Comparison of ENCODE assay signal across 16 mouse cellular contexts in the genomic region with DNA sequence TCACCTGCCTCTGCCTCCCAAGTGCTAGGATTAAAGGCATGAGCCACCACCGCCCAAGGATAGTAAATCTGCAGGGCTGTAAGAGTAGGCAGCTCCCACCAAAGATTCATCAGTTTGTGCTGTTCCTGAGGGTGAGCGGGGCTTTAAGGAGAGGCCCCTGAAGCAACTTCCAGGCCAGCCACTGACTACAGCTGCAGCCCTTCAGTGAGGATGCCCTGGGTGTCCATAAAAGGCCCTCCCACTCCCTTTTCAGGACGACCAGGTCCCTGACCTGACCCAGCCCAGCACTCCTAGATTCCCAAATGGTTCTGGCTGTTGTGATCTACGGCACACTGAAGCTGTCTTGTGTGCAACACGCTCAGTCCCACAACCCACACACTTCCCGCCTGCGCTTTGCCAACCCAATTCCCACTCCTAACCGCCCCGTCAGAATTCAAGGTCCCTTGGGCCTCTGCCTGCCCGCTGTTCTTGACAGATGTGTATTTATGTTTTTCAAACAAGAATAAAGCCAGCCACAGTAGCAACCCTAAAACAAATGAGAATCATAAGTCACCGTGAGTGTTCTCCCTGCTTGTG.
DNase-seq lines count a peak whose midpoint lies in the region; ATAC-seq and TF ChIP-seq lines count a peak whose summit lies in the region.
"Had no signal": no experiment of that assay in that cellular context is flagged by ENCODE, and none has a peak within 500 bp of the region (broad histone marks: within the 10 kb centered on the region; RNA-seq: fewer than 3 reads in every experiment).

No protein-coding gene starts in this region.

- no peaks in the 10 kb centered on the region for H3K36me3 ChIP-seq in kidney, postnatal 0 days (ENCODE audit: insufficient read depth, low read length)
- no peaks in the 10 kb centered on the region for H3K36me3 ChIP-seq in limb, embryonic 12.5 days
- no peaks in the 10 kb centered on the region for H3K36me3 ChIP-seq in forebrain, embryonic 12.5 days (replicated peaks)
- H3K36me3 ChIP-seq: forebrain, embryonic 10.5 days; hindbrain, embryonic 13.5 days had no signal

- no peak overlapping the region for H3K4me2 ChIP-seq in kidney, postnatal 0 days (ENCODE audit: low read length)
- peak overlapping the region; percentile 45; the same call in 1 of the 2 replicates for H3K4me2 ChIP-seq in limb, embryonic 12.5 days
- no peak overlapping the region for H3K4me2 ChIP-seq in forebrain, embryonic 12.5 days
- H3K4me2 ChIP-seq: hindbrain, embryonic 13.5 days; liver, embryonic 13.5 days had no signal

- no peak for TF ChIP-seq CTCF in kidney, postnatal 0 days (IDR thresholded peaks at IDR 0.05; ENCODE audit: low read depth)

- DNase-seq in adrenal gland, postnatal 10 days, result peak; percentile 53
- DNase-seq in adrenal gland, adult 8-10 months, result no peak
- peak; percentile 65 for DNase-seq in kidney, postnatal 0 days (ENCODE audit: low spot score)
- no peak for DNase-seq in kidney, adult 8-10 months
- DNase-seq in adipocyte (ENCODE audit: low spot score), result peak; percentile 36
- DNase-seq in cerebellum, postnatal 4 days (ENCODE audit: low spot score in 2 of 2), result no peak
- DNase-seq: cerebellum, postnatal 25 days; heart, adult 18-20 months; liver, embryonic 13.5 days; lung, postnatal 14 days; right cerebral cortex, postnatal 25 days had no signal

- peak overlapping the region; percentile 37; the same call in 1 of the 2 replicates for H3K27ac ChIP-seq in kidney, postnatal 0 days
- H3K27ac ChIP-seq in limb, embryonic 12.5 days, result peak overlapping the region; percentile 73
- H3K27ac ChIP-seq in forebrain, embryonic 12.5 days, result no peak overlapping the region
- H3K27ac ChIP-seq: forebrain, embryonic 10.5 days; hindbrain, embryonic 13.5 days; liver, embryonic 13.5 days had no signal

- H3K9ac ChIP-seq in kidney, postnatal 0 days (ENCODE audit: low read depth, low read length), result no peak overlapping the region
- H3K9ac ChIP-seq in limb, embryonic 12.5 days (replicated peaks), result no peak overlapping the region
- H3K9ac ChIP-seq in forebrain, embryonic 12.5 days, result no peak overlapping the region
- H3K9ac ChIP-seq: hindbrain, embryonic 13.5 days; liver, embryonic 13.5 days had no signal

- 30% methylated on average over 11 of the region's 11 CpGs for WGBS in kidney, postnatal 0 days
- WGBS in limb, embryonic 12.5 days, result 55% methylated on average over 11 of the region's 11 CpGs
- 82% methylated on average over 11 of the region's 11 CpGs for WGBS in forebrain, embryonic 12.5 days

- no peaks in the 10 kb centered on the region for H3K27me3 ChIP-seq in kidney, postnatal 0 days (ENCODE audit: insufficient read depth, low read length)
- H3K27me3 ChIP-seq in limb, embryonic 12.5 days, result no peaks in the 10 kb centered on the region
- no peaks in the 10 kb centered on the region for H3K27me3 ChIP-seq in forebrain, embryonic 12.5 days
- H3K27me3 ChIP-seq: liver, embryonic 13.5 days had no signal

- 0 out of 2 replicates have a peak, but pooled peaks have one; percentile 11 for ATAC-seq in kidney, postnatal 0 days (replicated peaks; ENCODE audit: low FRiP score, low read depth)
- no peak for ATAC-seq in limb, embryonic 12.5 days (ENCODE audit: insufficient number of reproducible peaks, insufficient read depth, low FRiP score, low TSS enrichment, low read depth)
- no peak for ATAC-seq in forebrain, embryonic 12.5 days (ENCODE audit: low FRiP score)
- ATAC-seq: intestine, embryonic 16.5 days had no signal

- no peak overlapping the region for H3K4me3 ChIP-seq in kidney, postnatal 0 days (replicated peaks; ENCODE audit: low read depth, low read length)
- H3K4me3 ChIP-seq in limb, embryonic 12.5 days (replicated peaks), result no peak overlapping the region
- H3K4me3 ChIP-seq in forebrain, embryonic 12.5 days (replicated peaks), result no peak overlapping the region
- H3K4me3 ChIP-seq: forebrain, embryonic 10.5 days; hindbrain, embryonic 13.5 days; liver, embryonic 13.5 days had no signal

- peaks cover 12% of the 10 kb centered on the region for H3K4me1 ChIP-seq in kidney, postnatal 0 days (replicated peaks; ENCODE audit: insufficient read depth, low read length)
- H3K4me1 ChIP-seq in limb, embryonic 12.5 days (replicated peaks), result peaks cover 24% of the 10 kb centered on the region
- 0 out of 2 replicates have a peak, but pooled peaks cover 4% of the 10 kb centered on the region for H3K4me1 ChIP-seq in forebrain, embryonic 12.5 days

- H3K9me3 ChIP-seq in kidney, postnatal 0 days (replicated peaks; ENCODE audit: low read length), result no peaks in the 10 kb centered on the region
- H3K9me3 ChIP-seq in limb, embryonic 12.5 days, result 0 out of 2 replicates have a peak, but pooled peaks cover 4% of the 10 kb centered on the region
- no peaks in the 10 kb centered on the region for H3K9me3 ChIP-seq in forebrain, embryonic 12.5 days
- H3K9me3 ChIP-seq: liver, embryonic 13.5 days had no signal

Comparison
In these comparisons a context has a peak if more than half of its experiments do, and no peak if none do; other contexts are left out.
1. DNase-seq: peak in adrenal gland, postnatal 10 days (single experiment), kidney, postnatal 0 days (single experiment) and adipocyte (single experiment); none in adrenal gland, adult 8-10 months (single experiment), kidney, adult 8-10 months (0 of 2) and cerebellum, postnatal 4 days (0 of 2).